Mouse (Mus musculus): ENCODE results near the gene Apba3. TPM values are rescaled to one million over a fixed set of nuclear protein-coding genes. Genes with fewer than 3 reads are reported as not detected.

The Apba3 gene
- polyA plus RNA-seq, 1 experiment from 2014 or later: 31.2 TPM

GRCm38 (mm10) chr10:81319330-81319699 lies 52.6 kb downstream of the Apba3 start:
- peaks cover 23% of the 10 kb centered on the region for H3K36me3 ChIP-seq (ENCODE audit: control insufficient read depth, insufficient read depth, low read length)

DNA sequence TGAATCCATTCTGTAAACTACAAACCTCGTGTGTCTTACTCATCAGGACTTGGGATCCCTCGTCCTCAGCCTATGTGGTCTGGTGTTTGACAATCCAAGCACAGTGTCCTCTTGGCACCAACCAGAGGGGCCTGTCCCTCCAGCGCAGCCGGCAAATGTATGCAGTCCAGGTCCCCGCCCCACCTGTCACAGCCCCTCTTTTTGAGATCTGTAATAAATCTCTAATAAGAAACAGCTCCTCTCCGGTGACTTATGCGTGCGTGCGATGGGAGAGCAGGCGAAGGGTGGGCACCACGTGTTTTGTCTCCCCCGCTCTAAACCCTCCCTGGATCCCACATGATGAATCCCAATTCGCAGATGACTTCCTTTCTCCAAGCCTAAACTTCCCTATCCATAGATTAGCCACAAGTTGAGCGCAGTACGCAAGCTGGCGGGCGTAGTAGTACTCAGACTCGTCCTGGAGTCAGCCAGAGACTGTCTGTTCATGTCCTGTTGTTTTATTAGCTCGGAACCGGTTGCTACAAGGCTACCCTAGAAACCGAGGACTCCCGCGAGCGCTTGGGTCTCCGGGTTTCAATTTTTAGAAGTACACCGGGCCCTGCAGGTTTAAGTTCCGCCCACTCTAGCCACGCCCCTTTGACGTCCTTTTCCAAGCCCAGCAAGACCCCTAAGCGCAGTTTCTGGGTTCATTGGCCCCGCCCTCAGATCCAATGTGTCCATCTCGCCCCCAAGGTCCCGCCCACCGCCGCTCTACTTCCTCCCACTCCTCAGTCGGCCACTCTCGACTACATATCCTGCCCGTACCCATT lies 53.2 kb downstream of the Apba3 start:
- H3K4me3 ChIP-seq (ENCODE audit: low read depth, low read length): peak overlapping the region; percentile 94
- no peaks in the 10 kb centered on the region; the same call in 1 of the 2 replicates for H3K27me3 ChIP-seq (ENCODE audit: control insufficient read depth, insufficient read depth, low read length)
- H3K4me1 ChIP-seq (ENCODE audit: control insufficient read depth, insufficient read depth, low read length): peaks cover 29% of the 10 kb centered on the region
- DNase-seq (ENCODE audit: low spot score, missing footprints): peak; percentile 99
- H3K36me3 ChIP-seq (ENCODE audit: control insufficient read depth, insufficient read depth, low read length): peaks cover 29% of the 10 kb centered on the region
- H3K9me3 ChIP-seq (ENCODE audit: control insufficient read depth, low read length): no peaks in the 10 kb centered on the region
- WGBS: 2% methylated on average over 38 of the region's 38 CpGs
- H3K4me2 ChIP-seq: peak overlapping the region; percentile 83
- ATAC-seq (ENCODE audit: low FRiP score): peak; percentile 0; the same call in 1 of the 2 replicates
- H3K9ac ChIP-seq (ENCODE audit: low read length): peak overlapping the region; percentile 60
- peak overlapping the region; percentile 79 for H3K27ac ChIP-seq (ENCODE audit: low read depth, low read length)

More at GRCm38 (mm10) chr10:81319330-81319699, 52.6 kb downstream of the Apba3 start:
- Histone ChIP-seq H3K4me1 (ENCODE audit: control insufficient read depth, insufficient read depth, low read length) (peaks cover 29% of the 10 kb centered on the region), H3K4me3 (ENCODE audit: low read depth, low read length) (peak overlapping the region; percentile 94; the same call in 1 of the 2 replicates), H3K27ac (ENCODE audit: low read depth, low read length) (peak overlapping the region; percentile 79; the same call in 1 of the 2 replicates), H3K9ac (ENCODE audit: low read length) (peak overlapping the region; percentile 60), H3K27me3 (ENCODE audit: control insufficient read depth, insufficient read depth, low read length) (no peaks in the 10 kb centered on the region; the same call in 1 of the 2 replicates), H3K4me2 (peak overlapping the region; percentile 83), H3K9me3 (ENCODE audit: control insufficient read depth, low read length) (no peaks in the 10 kb centered on the region)
- no peak for DNase-seq (ENCODE audit: low spot score, missing footprints)
- ATAC-seq (ENCODE audit: low FRiP score): no peak
- WGBS: 47% methylated on average over 8 of the region's 8 CpGs

DNA sequence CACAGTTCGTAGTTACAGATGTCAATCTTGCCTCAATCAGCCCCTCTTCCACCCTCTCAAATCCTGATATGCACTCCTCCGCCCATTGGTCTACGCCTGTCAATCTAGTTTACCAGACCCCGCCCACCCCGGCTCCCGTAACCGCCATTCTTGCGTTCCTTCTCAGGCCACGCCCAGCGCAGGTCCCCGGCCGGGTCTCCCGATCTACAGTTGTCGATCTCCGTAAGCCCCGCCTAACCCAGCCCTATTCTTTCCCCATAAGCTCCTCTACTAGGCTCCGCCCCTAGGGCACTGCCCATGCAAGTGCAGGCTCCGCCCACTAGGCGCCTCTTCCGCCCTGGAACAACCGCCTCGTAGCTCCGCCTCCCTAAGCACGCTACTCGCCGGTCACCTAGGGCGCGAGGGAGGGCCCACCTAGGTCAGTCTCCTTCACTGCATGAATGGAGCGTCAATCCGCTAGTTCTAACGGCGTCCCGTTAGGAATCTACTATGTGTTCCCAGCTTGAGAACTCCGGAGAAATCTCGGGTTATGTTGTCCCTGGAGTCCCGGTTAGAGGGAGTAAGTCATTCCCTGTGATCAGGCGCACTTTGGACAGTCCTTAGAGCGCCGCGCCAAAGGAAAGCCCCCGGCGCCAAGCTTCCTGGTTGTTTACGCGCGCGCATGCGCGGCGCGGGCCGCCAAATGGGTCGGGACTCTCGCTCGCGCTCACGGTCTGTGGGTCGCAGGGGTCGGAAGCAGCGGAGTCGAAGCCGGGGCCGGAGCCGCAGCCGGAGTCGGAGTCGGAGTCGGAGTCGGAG lies 54.0 kb downstream of the Apba3 start, which contains the start of gene Cactin:
Gene Cactin, plus strand, starts transcription at position 554 of the 798 bp plus-strand sequence.
- H3K4me1 ChIP-seq (ENCODE audit: control insufficient read depth, insufficient read depth, low read length): peaks cover 29% of the 10 kb centered on the region
- peaks cover 37% of the 10 kb centered on the region for H3K36me3 ChIP-seq (ENCODE audit: control insufficient read depth, insufficient read depth, low read length)

DNA sequence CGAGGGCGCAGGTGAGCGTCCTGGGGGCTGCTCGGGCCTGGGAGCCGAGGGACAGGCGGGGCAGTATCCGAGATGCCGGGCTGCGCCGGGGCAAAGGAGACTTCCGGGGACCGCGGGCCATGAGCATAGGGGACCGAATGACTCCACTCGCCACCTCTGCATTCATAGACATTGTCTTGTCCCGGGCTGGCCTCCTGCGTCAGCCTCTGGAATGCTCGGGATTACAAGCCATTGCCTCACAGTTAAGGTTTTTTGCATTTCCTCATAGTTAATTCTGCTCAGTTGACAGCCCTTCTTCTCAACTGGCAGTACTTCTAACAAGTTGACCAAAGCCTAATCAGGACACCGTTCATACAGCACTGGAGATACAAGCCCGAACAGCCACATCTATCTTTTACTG lies 54.7 kb downstream of the Apba3 start:
- peak overlapping the region; percentile 86 for H3K9ac ChIP-seq (ENCODE audit: low read length)
- H3K9me3 ChIP-seq (ENCODE audit: control insufficient read depth, low read length): no peaks in the 10 kb centered on the region
- H3K27me3 ChIP-seq (ENCODE audit: control insufficient read depth, insufficient read depth, low read length): no peaks in the 10 kb centered on the region; the same call in 1 of the 2 replicates
- peak overlapping the region; percentile 79 for H3K27ac ChIP-seq (ENCODE audit: low read depth, low read length)
- WGBS: 3% methylated on average over 20 of the region's 20 CpGs
- H3K4me2 ChIP-seq: peak overlapping the region; percentile 83
- peaks cover 26% of the 10 kb centered on the region for H3K4me1 ChIP-seq (ENCODE audit: control insufficient read depth, insufficient read depth, low read length)
- H3K4me3 ChIP-seq (ENCODE audit: low read depth, low read length): peak overlapping the region; percentile 94
- no peak; the same call in 1 of the 2 replicates for ATAC-seq (ENCODE audit: low FRiP score)
- no peak for DNase-seq (ENCODE audit: low spot score, missing footprints)
- peaks cover 41% of the 10 kb centered on the region for H3K36me3 ChIP-seq (ENCODE audit: control insufficient read depth, insufficient read depth, low read length)

More for the DNA sequence above, 54.0 kb downstream of the Apba3 start, which contains the start of gene Cactin:
- Histone ChIP-seq H3K27me3 (ENCODE audit: control insufficient read depth, insufficient read depth, low read length) (no peaks in the 10 kb centered on the region; the same call in 1 of the 2 replicates), H3K9ac (ENCODE audit: low read length) (peak within 1 kb of the TSS; percentile 86), H3K9me3 (ENCODE audit: control insufficient read depth, low read length) (no peaks in the 10 kb centered on the region), H3K4me2 (peak within 1 kb of the TSS; percentile 83), H3K27ac (ENCODE audit: low read depth, low read length) (peak within 1 kb of the TSS; percentile 79), H3K4me3 (ENCODE audit: low read depth, low read length) (peak within 1 kb of the TSS; percentile 94)
- DNase-seq (ENCODE audit: low spot score, missing footprints) (peak; percentile 100), ATAC-seq (ENCODE audit: low FRiP score) (peak; percentile 93)
- under 1% methylated on average over 68 of the region's 68 CpGs for WGBS

DNA sequence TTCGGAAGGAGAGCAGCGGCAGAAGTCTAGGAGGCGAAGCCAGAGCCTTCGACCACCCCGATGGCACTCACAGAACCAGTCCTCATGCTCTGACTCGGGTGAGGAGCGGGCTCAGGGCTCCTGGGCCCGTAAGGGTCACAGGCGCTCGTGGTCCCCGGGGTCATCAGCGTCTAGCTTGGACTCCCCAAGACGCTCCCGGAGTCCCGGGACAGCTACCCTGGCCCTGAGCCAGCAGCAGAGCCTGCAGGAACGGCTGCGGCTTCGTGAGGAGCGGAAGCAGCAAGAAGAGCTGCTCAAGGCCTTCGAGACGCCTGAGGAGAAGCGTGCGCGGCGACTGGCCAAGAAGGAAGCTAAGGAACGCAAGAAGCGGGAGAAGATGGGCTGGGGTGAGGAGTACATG lies 55.7 kb downstream of the Apba3 start:
- no peaks in the 10 kb centered on the region for H3K27me3 ChIP-seq (ENCODE audit: control insufficient read depth, insufficient read depth, low read length)
- H3K36me3 ChIP-seq (ENCODE audit: control insufficient read depth, insufficient read depth, low read length): peaks cover 44% of the 10 kb centered on the region
- ATAC-seq (ENCODE audit: low FRiP score) (no peak), DNase-seq (ENCODE audit: low spot score, missing footprints) (no peak)
- H3K27ac ChIP-seq (ENCODE audit: low read depth, low read length): no peak overlapping the region
- WGBS: 95% methylated on average over 27 of the region's 27 CpGs
- no peaks in the 10 kb centered on the region for H3K9me3 ChIP-seq (ENCODE audit: control insufficient read depth, low read length)
- no peak overlapping the region for H3K4me3 ChIP-seq (ENCODE audit: low read depth, low read length)
- no peak overlapping the region for H3K9ac ChIP-seq (ENCODE audit: low read length)
- peaks cover 18% of the 10 kb centered on the region for H3K4me1 ChIP-seq (ENCODE audit: control insufficient read depth, insufficient read depth, low read length)
- no peak overlapping the region for H3K4me2 ChIP-seq

Small RNA genes within 50 kb of the gene (microRNA-seq; reads per million reads assigned to microRNA genes)
- 19.7 reads per million, percentile 37 among the genes with 10 or more reads in this experiment for gene Mir3057

Other genes starting within 250 kb of the Apba3 start
- 3.1 and 3.3 TPM in 2 replicates for gene Diras1, start 241.3 kb upstream of the Apba3 start, polyA plus RNA-seq (2014; fragmentation: Nextera tagmentation; extraction: Ambion mirVana)
- 9.1 and 10.1 TPM in 2 replicates for gene Slc39a3, start 229.5 kb upstream of the Apba3 start, polyA plus RNA-seq (2014; fragmentation: Nextera tagmentation; extraction: Ambion mirVana)
- gene Sgta, start 206.8 kb upstream of the Apba3 start, polyA plus RNA-seq (2014; fragmentation: Nextera tagmentation; extraction: Ambion mirVana): 200 and 232 TPM in 2 replicates
- 44.1 and 51.4 TPM in 2 replicates for gene Thop1, start 196.9 kb upstream of the Apba3 start, polyA plus RNA-seq (2014; fragmentation: Nextera tagmentation; extraction: Ambion mirVana)
- 0.08 and 0.34 TPM in 2 replicates for gene Creb3l3, start 168.1 kb upstream of the Apba3 start, polyA plus RNA-seq (2014; fragmentation: Nextera tagmentation; extraction: Ambion mirVana)
- gene Map2k2, start 161.0 kb upstream of the Apba3 start, polyA plus RNA-seq (2014; fragmentation: Nextera tagmentation; extraction: Ambion mirVana): 189 and 210 TPM in 2 replicates
- gene Zbtb7a, start 131.7 kb upstream of the Apba3 start, polyA plus RNA-seq (2014; fragmentation: Nextera tagmentation; extraction: Ambion mirVana): 5.3 and 5.6 TPM in 2 replicates
- gene Pias4, start 99.0 kb upstream of the Apba3 start, polyA plus RNA-seq (2014; fragmentation: Nextera tagmentation; extraction: Ambion mirVana): 42.1 and 46.5 TPM in 2 replicates
- gene Eef2, start 90.3 kb upstream of the Apba3 start, polyA plus RNA-seq (2014; fragmentation: Nextera tagmentation; extraction: Ambion mirVana): 398 and 422 TPM in 2 replicates
- 49.7 and 50.6 TPM in 2 replicates for gene Dapk3, start 84.0 kb upstream of the Apba3 start, polyA plus RNA-seq (2014; fragmentation: Nextera tagmentation; extraction: Ambion mirVana)
- gene 4930442H23Rik, start 83.1 kb upstream of the Apba3 start, polyA plus RNA-seq (2014; fragmentation: Nextera tagmentation; extraction: Ambion mirVana): not detected in 2 replicates
- gene Nmrk2, start 64.9 kb upstream of the Apba3 start, polyA plus RNA-seq (2014; fragmentation: Nextera tagmentation; extraction: Ambion mirVana): not detected in 2 replicates
- gene Atcay, start 36.1 kb upstream of the Apba3 start, polyA plus RNA-seq (2014; fragmentation: Nextera tagmentation; extraction: Ambion mirVana): 21.2 and 22.2 TPM in 2 replicates
- 3.0 and 3.8 TPM in 2 replicates for gene Zfr2, start 33.8 kb upstream of the Apba3 start, polyA plus RNA-seq (2014; fragmentation: Nextera tagmentation; extraction: Ambion mirVana)
- gene Matk, start 14.0 kb upstream of the Apba3 start, polyA plus RNA-seq (2014; fragmentation: Nextera tagmentation; extraction: Ambion mirVana): 2.5 and 2.7 TPM in 2 replicates
- gene Mrpl54, start within 50 bp of the Apba3 start, polyA plus RNA-seq (2014; fragmentation: Nextera tagmentation; extraction: Ambion mirVana): 198 and 205 TPM in 2 replicates
- gene Tjp3, start 24.6 kb downstream of the Apba3 start, polyA plus RNA-seq (2014; fragmentation: Nextera tagmentation; extraction: Ambion mirVana): 3.9 and 4.0 TPM in 2 replicates
- 42.0 and 46.2 TPM in 2 replicates for gene Pip5k1c, start 26.0 kb downstream of the Apba3 start, polyA plus RNA-seq (2014; fragmentation: Nextera tagmentation; extraction: Ambion mirVana)
- 31.9 and 36.8 TPM in 2 replicates for gene Cactin, start 54.1 kb downstream of the Apba3 start, polyA plus RNA-seq (2014; fragmentation: Nextera tagmentation; extraction: Ambion mirVana)
- 2.4 and 2.6 TPM in 2 replicates for gene Tbxa2r, start 61.8 kb downstream of the Apba3 start, polyA plus RNA-seq (2014; fragmentation: Nextera tagmentation; extraction: Ambion mirVana)
- gene Gipc3, start 76.3 kb downstream of the Apba3 start, polyA plus RNA-seq (2014; fragmentation: Nextera tagmentation; extraction: Ambion mirVana): 0.04 TPM in 1 of 2 replicates, not detected in the other
- gene Hmg20b, start 83.5 kb downstream of the Apba3 start, polyA plus RNA-seq (2014; fragmentation: Nextera tagmentation; extraction: Ambion mirVana): 89.1 and 97.7 TPM in 2 replicates
- 2.8 and 4.4 TPM in 2 replicates for gene Mfsd12, start 90.5 kb downstream of the Apba3 start, polyA plus RNA-seq (2014; fragmentation: Nextera tagmentation; extraction: Ambion mirVana)
- gene 4930404N11Rik, start 98.9 kb downstream of the Apba3 start, polyA plus RNA-seq (2014; fragmentation: Nextera tagmentation; extraction: Ambion mirVana): 0.12 TPM in 1 of 2 replicates, not detected in the other
- 94.3 and 104 TPM in 2 replicates for gene Fzr1, start 111.6 kb downstream of the Apba3 start, polyA plus RNA-seq (2014; fragmentation: Nextera tagmentation; extraction: Ambion mirVana)
- gene Dohh, start 117.5 kb downstream of the Apba3 start, polyA plus RNA-seq (2014; fragmentation: Nextera tagmentation; extraction: Ambion mirVana): 43.3 and 53.7 TPM in 2 replicates
- 2.7 and 2.9 TPM in 2 replicates for gene Gm48551, start 117.5 kb downstream of the Apba3 start, polyA plus RNA-seq (2014; fragmentation: Nextera tagmentation; extraction: Ambion mirVana)
- gene Gm48552, start 122.0 kb downstream of the Apba3 start, polyA plus RNA-seq (2014; fragmentation: Nextera tagmentation; extraction: Ambion mirVana): 0.20 and 0.47 TPM in 2 replicates
- 2.3 and 2.7 TPM in 2 replicates for gene Smim24, start 126.1 kb downstream of the Apba3 start, polyA plus RNA-seq (2014; fragmentation: Nextera tagmentation; extraction: Ambion mirVana)
- 6.6 and 6.9 TPM in 2 replicates for gene Nfic, start 188.7 kb downstream of the Apba3 start, polyA plus RNA-seq (2014; fragmentation: Nextera tagmentation; extraction: Ambion mirVana)
- gene Celf5, start 215.7 kb downstream of the Apba3 start, polyA plus RNA-seq (2014; fragmentation: Nextera tagmentation; extraction: Ambion mirVana): 10.0 and 13.1 TPM in 2 replicates
- gene Ncln, start 229.4 kb downstream of the Apba3 start, polyA plus RNA-seq (2014; fragmentation: Nextera tagmentation; extraction: Ambion mirVana): 40.4 and 44.5 TPM in 2 replicates
- 0.37 and 0.43 TPM in 2 replicates for gene S1pr4, start 233.2 kb downstream of the Apba3 start, polyA plus RNA-seq (2014; fragmentation: Nextera tagmentation; extraction: Ambion mirVana)

Measured in midbrain, embryonic 11.5 days (tissue).